Mouse (Mus musculus): ENCODE measurements at regions not wholly inside any gene's neighbourhood (a gene's known extent, or its start where the extent isn't known, plus 50 kb on each side); places are given as distances from the start of the nearest gene placed in this dataset.

DNA sequence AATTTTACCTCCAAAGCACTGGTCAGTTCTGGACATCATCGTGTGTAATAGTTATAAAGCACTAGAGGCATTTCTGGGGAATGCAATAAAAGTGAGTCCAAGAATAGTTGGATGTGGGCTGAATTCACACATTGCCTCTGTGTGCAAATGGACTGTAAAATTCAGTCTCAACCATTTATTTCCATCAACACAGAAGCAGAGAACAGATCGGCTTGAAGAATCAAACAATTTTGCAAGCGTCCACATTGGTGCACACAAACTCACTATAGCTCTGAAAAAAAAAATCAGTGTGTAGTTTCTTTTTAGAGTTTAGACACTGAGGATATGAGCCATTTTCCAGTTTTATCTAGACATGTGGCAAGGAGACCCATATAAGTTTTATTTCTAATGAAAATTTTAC lies 208.9 kb upstream of the Slc7a11 start:
- no peak for TF ChIP-seq POLR2A (IDR thresholded peaks at IDR 0.05; ENCODE audit: borderline replicate concordance, insufficient read depth, low read length)
- TF ChIP-seq CTCF (IDR thresholded peaks at IDR 0.05; ENCODE audit: borderline replicate concordance, insufficient read depth, low read depth, low read length) = no peak
